Mouse (Mus musculus) lung, embryonic 16.5 days (tissue): ENCODE results near the gene Tef. TPM values are rescaled to one million over a fixed set of nuclear protein-coding genes. Genes with fewer than 3 reads are reported as not detected.
A peak's percentile ranks its signal among the peaks of the same experiment; 100 is the strongest.

Experiments used
- ATAC-seq: fragments of 200-750 bp; cut with Nextera tagmentation; 2 replicates; pipeline ENCODE4 v1.8.0; 2017; ENCODE audit warnings: low read depth, mild to moderate bottlenecking, moderate library complexity
- H3K27ac ChIP-seq: fragments of 300-500 bp; sonication (generic); 2 replicates; pipeline ENCODE4 v1.5.1; 2014; ENCODE audit warnings: mild to moderate bottlenecking, control low read depth, low read length
- H3K27me3 ChIP-seq: fragments of 300-500 bp; sonication (generic); 2 replicates; pipeline ENCODE4 v1.6.1; 2014; ENCODE audit warnings: low read depth, low read length, mixed read lengths; ENCODE audit not compliant: control insufficient read depth, insufficient read depth
- H3K36me3 ChIP-seq: fragments of 300-500 bp; sonication (generic); 2 replicates; pipeline ENCODE4 v1.6.1; 2014; ENCODE audit warnings: low read length; ENCODE audit not compliant: control insufficient read depth, insufficient read depth
- H3K4me1 ChIP-seq: fragments of 300-500 bp; sonication (generic); replicated peaks from 2 replicates; pipeline ENCODE4 v1.6.1; 2014; ENCODE audit warnings: low read length, mixed read lengths; ENCODE audit not compliant: control insufficient read depth, insufficient read depth
- H3K4me2 ChIP-seq: fragments of 300-500 bp; sonication (generic); 2 replicates; pipeline ENCODE4 v1.6.1; 2014; ENCODE audit warnings: low read depth, low read length, control low read depth
- H3K4me3 ChIP-seq: fragments of 300-500 bp; sonication (generic); 2 replicates; pipeline ENCODE4 v1.5.1; 2014; ENCODE audit warnings: mild to moderate bottlenecking, low read length, control low read depth
- H3K9ac ChIP-seq: fragments of 300-500 bp; sonication (generic); 2 replicates; pipeline ENCODE4 v1.6.1; 2014; ENCODE audit warnings: low read length, control low read depth
- H3K9me3 ChIP-seq: fragments of 300-500 bp; sonication (generic); 2 replicates; pipeline ENCODE4 v1.6.1; 2016; ENCODE audit warnings: low read length; ENCODE audit not compliant: control insufficient read depth
- WGBS: fragments of 180-500 bp; shearing (Covaris S2); extraction: QIAGEN DNeasy Blood & Tissue Kit; methylation state at CpG from one replicate; pipeline ENCODE4 v1.1.7; 2014; 5-methylcytosine and 5-hydroxymethylcytosine counted together
- polyA plus RNA-seq: library from polyadenylated mRNA; unstranded; fragments of >200 nt; fragmentation: Nextera tagmentation; extraction: Ambion mirVana; gene quantifications from 2 replicates; pipeline ENCODE4 v1.2.1, GENCODE M21; 2015

The Tef gene
- polyA plus RNA-seq, 1 experiment from 2014 or later, result 32.4 TPM

DNA sequence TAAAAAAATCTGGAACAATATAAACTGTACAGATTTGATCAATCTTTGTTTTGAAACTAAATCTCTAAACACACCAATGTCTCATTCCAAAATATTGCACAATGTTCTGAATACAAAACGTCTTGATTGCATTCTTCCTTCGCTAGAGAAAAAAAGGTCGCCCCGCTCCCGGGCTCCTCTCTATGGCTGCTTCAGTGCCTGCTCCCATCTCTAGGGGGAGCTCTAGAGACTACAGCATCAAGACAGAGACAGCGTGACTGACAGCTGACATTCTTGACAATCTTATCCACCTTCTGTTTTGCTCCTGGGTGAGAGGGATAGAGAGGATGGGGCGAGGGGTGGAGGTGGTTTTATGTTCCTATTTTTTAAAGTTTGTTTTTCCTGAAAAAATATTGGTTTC lies 46.1 kb downstream of the Tef start:
- Histone ChIP-seq H3K4me2 (no peak overlapping the region), H3K27ac (no peak overlapping the region), H3K27me3 (no peaks in the 10 kb centered on the region), H3K36me3 (peaks cover 27% of the 10 kb centered on the region), H3K9me3 (no peaks in the 10 kb centered on the region), H3K4me3 (no peak overlapping the region), H3K4me1 (no peaks in the 10 kb centered on the region), H3K9ac (no peak overlapping the region)
- peak; percentile 41; the same call in 1 of the 2 replicates for ATAC-seq
- 29% methylated on average over 7 of the region's 7 CpGs for WGBS

DNA sequence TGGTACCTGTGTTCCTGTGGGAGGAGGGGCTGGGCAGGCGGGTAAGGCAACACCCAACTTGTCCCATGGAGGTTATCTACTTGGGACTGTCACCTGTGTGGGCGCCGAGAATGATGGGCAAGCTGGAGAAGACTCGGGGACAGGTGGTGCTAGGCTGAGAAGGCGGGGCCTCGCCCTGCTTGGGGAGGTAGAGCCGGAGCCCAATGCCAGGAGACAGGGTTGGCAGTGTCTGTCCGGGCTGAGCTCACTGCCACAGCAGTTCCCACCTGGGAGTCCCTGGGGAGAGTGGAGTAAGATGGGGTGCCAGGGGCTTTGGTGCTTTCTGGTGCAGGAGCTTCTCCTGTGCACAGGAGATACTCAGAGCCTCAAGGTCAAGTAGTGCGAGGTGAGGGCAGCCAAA lies 46.9 kb downstream of the Tef start:
- no peak overlapping the region for H3K4me2 ChIP-seq
- no peaks in the 10 kb centered on the region for H3K4me1 ChIP-seq
- no peak for ATAC-seq
- H3K27ac ChIP-seq, result no peak overlapping the region
- H3K27me3 ChIP-seq, result no peaks in the 10 kb centered on the region
- no peaks in the 10 kb centered on the region for H3K9me3 ChIP-seq
- 80% methylated on average over 9 of the region's 9 CpGs for WGBS
- H3K9ac ChIP-seq, result no peak overlapping the region
- H3K4me3 ChIP-seq, result no peak overlapping the region
- H3K36me3 ChIP-seq, result peaks cover 32% of the 10 kb centered on the region

DNA sequence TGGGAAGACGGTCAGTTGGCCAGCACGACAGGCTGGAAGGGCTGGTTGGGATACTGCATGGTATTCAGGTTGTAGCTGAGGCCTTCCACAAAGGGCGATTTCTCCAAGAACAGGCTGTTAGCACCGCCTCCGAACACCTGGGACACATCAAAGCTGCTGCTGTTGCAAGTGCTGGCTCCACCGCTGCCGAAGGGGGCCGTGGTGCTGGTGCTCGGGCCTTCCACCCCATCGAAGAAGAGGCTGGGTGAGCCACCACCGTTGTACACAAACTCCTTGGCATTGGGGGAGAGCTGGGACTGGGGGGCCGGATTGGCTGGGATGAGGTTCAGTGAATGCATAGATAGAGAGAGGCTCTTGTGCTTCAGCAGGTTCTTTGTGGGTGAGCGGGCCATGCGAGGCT lies 48.5 kb downstream of the Tef start:
- H3K27me3 ChIP-seq, result no peaks in the 10 kb centered on the region
- no peak overlapping the region for H3K9ac ChIP-seq
- H3K27ac ChIP-seq, result no peak overlapping the region
- 79% methylated on average over 14 of the region's 14 CpGs for WGBS
- no peak for ATAC-seq
- H3K4me2 ChIP-seq, result no peak overlapping the region
- no peaks in the 10 kb centered on the region for H3K9me3 ChIP-seq
- peaks cover 7% of the 10 kb centered on the region for H3K4me1 ChIP-seq
- H3K4me3 ChIP-seq, result no peak overlapping the region
- peaks cover 32% of the 10 kb centered on the region for H3K36me3 ChIP-seq

DNA sequence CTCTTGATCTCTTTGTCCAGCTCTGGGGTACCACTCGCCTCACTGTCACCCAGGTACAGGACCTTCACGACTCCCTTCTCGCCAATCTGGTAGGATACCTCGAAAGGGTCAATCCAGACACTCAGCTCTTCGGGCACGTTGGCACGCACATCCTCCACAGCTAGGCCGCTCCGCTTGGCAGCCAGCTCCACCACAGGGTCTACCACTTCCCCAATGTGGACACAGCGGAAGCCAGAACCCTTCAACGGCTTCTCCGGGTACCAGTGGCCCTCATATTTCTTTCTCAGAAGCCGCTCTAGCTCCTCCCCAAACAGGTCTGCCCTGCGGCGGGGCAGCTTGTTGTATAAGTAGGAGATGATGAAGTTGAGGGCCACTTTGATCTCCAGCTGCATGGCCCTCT lies 49.2 kb downstream of the Tef start:
- Histone ChIP-seq H3K4me2 (no peak overlapping the region), H3K9ac (no peak overlapping the region), H3K36me3 (peaks cover 32% of the 10 kb centered on the region), H3K4me3 (no peak overlapping the region), H3K27me3 (no peaks in the 10 kb centered on the region), H3K27ac (no peak overlapping the region), H3K4me1 (peaks cover 10% of the 10 kb centered on the region), H3K9me3 (no peaks in the 10 kb centered on the region)
- ATAC-seq, result no peak
- whole genome bisulfite sequencing, result 90% methylated on average over 15 of the region's 15 CpGs

DNA sequence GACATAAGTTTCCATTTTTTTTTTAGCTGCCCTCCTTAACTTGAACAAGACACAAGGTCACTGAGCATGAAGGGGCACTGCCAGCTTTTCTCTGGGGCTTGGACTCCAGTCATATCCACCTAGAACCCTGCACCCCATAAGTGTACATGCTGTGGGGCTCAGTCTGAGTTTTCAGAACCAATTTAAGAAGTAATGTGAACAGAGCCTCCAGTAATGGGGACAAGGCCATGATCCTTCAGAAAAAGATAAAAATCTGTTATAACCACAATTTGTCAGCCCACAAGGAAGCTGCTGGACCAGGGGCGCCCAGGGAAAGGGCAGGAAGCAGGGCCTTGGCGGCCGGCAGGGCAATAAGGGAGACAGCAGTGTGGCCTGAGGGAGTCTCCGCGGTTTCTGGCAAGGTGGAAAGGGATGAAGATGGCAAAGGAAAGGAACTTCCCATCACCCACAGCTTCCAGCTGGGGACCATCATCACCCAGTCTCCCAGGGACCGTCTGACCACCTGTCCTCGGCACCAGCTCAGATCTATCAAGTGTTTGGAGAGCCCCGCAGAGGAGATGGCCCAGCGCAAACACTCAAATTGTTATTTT lies 50.3 kb downstream of the Tef start:
- no peak overlapping the region for H3K27ac ChIP-seq
- H3K9ac ChIP-seq, result no peak overlapping the region
- H3K9me3 ChIP-seq, result no peaks in the 10 kb centered on the region
- H3K4me1 ChIP-seq, result peaks cover 10% of the 10 kb centered on the region
- no peak for ATAC-seq
- 70% methylated on average over 9 of the region's 9 CpGs for WGBS
- H3K4me2 ChIP-seq, result no peak overlapping the region
- H3K4me3 ChIP-seq, result no peak overlapping the region
- H3K36me3 ChIP-seq, result peaks cover 32% of the 10 kb centered on the region
- no peaks in the 10 kb centered on the region for H3K27me3 ChIP-seq

DNA sequence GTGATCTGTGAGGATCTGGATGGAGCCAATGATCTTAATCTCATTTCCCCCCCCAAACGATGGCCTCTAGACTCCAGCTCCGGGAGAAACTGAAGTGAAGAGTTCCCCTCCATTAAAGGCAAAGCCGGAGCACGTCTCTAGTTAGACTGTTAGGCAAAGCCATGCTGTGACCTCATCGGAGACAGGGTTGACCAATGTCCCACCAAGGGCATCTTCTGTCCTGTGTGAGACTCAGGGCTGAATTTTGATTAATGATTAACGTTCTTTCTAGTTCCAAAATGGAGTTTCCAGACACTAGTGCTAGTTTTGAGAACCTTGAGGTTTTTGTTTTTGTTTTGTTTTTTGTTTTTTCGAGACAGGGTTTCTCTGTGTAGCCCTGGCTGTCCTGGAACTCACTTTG lies 50.9 kb downstream of the Tef start:
- WGBS, result 80% methylated on average over 7 of the region's 7 CpGs
- Histone ChIP-seq H3K9ac (no peak overlapping the region), H3K27me3 (no peaks in the 10 kb centered on the region), H3K9me3 (no peaks in the 10 kb centered on the region), H3K4me2 (no peak overlapping the region), H3K4me1 (peaks cover 10% of the 10 kb centered on the region), H3K4me3 (no peak overlapping the region), H3K27ac (no peak overlapping the region), H3K36me3 (peaks cover 28% of the 10 kb centered on the region)
- ATAC-seq, result no peak

DNA sequence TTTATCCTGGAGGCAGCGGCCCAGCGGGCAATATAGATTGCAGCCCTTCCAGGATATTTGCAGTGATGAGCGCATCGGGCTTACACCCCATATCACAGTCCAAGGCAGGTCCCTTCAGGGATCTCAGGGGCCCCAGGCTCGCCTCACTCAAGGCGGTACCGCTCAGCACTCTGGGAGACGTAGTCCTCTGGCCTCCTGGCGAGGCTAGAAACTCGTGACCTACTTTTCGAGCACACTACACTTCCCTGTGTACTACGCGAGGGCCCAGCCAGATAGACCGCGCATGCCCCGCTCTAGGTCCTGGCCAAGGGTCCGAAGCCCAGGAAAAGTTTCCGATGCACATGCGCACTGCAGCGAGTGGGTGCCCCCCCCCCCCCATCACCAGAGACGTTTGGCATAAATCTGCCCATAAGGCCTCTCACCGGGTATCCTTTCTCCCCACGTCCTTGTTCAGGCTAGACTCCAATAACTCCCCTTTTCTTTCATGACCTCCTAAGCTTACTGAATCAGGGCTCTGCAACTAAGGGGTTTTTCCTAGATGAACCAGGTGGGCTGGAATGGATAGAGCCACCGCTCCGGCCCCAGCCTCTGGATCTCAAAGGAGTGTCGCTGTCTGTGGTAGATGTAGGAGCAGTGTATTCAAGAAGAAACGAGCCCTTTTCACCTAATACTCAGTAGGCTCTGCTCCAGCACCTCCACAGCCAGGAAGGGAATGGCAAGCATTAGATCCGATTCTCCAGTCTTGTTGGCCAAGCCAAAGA lies 54.0 kb downstream of the Tef start:
- Histone ChIP-seq H3K4me3 (peak overlapping the region; percentile 79), H3K36me3 (peaks cover 13% of the 10 kb centered on the region), H3K27ac (peak overlapping the region; percentile 99), H3K9me3 (no peaks in the 10 kb centered on the region), H3K4me1 (peaks cover 15% of the 10 kb centered on the region), H3K9ac (peak overlapping the region; percentile 93), H3K27me3 (no peaks in the 10 kb centered on the region), H3K4me2 (peak overlapping the region; percentile 94)
- ATAC-seq, result peak; percentile 84
- WGBS, result under 1% methylated on average over 28 of the region's 28 CpGs

DNA sequence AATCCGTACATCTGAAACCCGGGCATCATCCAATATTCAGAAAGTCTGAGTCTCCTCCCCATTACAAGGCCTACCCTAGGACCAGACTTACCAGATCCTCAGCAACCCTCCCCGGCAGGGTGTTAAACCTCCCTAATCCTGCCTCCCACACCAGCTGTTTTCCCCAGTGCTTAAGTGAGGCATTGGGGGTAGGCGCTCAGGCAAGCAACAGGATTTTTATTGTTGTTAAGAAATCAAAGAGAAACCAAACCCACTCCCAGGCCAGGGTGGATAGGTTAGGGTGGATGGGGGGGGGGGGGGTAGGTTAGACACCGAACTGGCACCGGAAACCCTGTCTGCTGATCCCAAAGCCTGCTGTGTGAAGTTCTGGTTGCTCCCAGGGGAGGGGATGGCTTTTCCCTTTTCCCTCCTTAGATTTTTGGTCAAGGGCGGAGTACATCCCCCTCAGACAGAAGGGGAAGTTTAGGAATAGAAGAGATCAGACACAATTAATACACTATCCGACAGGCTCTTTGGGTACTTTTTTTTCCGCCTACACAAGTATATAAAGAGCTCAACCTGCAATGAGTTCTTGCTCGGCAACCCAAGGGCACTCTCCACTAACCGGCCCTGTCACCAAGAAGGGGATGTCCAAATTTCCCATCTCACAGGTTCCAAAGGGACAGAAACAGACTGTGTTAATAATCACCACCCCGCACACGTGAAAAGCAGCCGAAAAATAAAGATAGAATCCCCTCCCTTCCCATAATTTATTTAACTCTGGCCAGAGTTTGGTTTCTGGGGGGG lies 54.9 kb downstream of the Tef start:
- peak overlapping the region; percentile 79 for H3K4me3 ChIP-seq
- H3K4me2 ChIP-seq, result peak overlapping the region; percentile 94
- H3K27me3 ChIP-seq, result no peaks in the 10 kb centered on the region
- H3K9me3 ChIP-seq, result no peaks in the 10 kb centered on the region
- H3K9ac ChIP-seq, result peak overlapping the region; percentile 93
- H3K36me3 ChIP-seq, result peaks cover 5% of the 10 kb centered on the region
- H3K4me1 ChIP-seq, result peaks cover 15% of the 10 kb centered on the region
- no peak for ATAC-seq
- WGBS, result 0% methylated on average over 14 of the region's 14 CpGs
- peak overlapping the region; percentile 99 for H3K27ac ChIP-seq

DNA sequence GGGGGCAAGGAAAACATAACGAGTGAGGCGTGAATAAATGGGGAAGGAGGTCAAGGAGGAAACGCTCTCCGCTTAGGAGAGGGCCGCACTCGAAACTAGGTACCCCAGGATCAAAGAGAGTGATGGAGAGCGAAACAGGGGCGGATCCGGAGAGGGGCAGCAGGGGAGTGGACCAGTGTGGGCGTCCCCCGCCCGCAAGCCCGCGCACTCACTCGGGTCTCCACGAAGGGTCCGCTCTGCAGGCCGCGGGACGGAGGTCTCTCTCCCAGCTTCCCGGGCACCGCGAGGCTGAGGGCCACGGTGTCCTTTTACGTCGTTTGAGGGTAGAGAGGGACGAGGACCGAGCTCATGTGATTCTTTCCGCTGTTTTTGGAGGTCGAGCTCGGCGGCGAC lies 55.5 kb downstream of the Tef start:
- no peak; the same call in 1 of the 2 replicates for ATAC-seq
- H3K9me3 ChIP-seq, result no peaks in the 10 kb centered on the region
- whole genome bisulfite sequencing, result under 1% methylated on average over 33 of the region's 33 CpGs

More for the DNA sequence above, 55.5 kb downstream of the Tef start:
- Histone ChIP-seq H3K4me2 (peak overlapping the region; percentile 94), H3K9ac (peak overlapping the region; percentile 93), H3K4me3 (peak overlapping the region; percentile 79), H3K36me3 (peaks cover 5% of the 10 kb centered on the region), H3K27me3 (no peaks in the 10 kb centered on the region), H3K4me1 (peaks cover 15% of the 10 kb centered on the region), H3K27ac (peak overlapping the region; percentile 99)
